In the genomic region with DNA sequence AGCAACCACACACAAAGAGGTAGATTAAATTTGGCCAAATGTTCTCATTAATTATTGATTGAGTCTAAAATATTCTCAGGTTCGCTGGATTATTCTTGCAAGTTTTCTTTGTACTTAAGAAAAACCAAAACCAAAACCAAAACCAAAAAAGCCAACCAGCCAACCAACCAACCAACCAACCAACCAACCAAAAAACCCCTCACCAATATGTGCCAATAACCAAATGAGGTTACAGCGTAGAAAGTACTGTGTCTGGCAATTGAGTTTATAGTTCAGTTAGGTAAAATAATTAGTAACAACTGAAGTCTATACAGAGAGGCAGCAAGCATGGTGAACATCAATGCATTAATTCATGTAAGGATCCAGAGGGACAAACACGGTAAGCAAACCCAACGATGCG, we compare ENCODE assay signal across 20 mouse cellular contexts. TPM values are rescaled to one million over a fixed set of nuclear protein-coding genes. Genes with fewer than 3 reads are reported as not detected.
DNase-seq lines count a peak whose midpoint lies in the region; ATAC-seq lines count a peak whose summit lies in the region.
"Had no signal": no experiment of that assay in that cellular context is flagged by ENCODE, and none has a peak within 500 bp of the region (broad histone marks: within the 10 kb centered on the region; RNA-seq: fewer than 3 reads in every experiment).

No protein-coding gene starts in this region.

- no peak for ATAC-seq in kidney, embryonic 14.5 days (ENCODE audit: low FRiP score, low TSS enrichment)
- ATAC-seq in liver, embryonic 12.5 days: no peak
- ATAC-seq in CD4-positive, CD25-positive, alpha-beta regulatory T cell, adult 4 months: peak; percentile 74
- peak; percentile 25 for ATAC-seq in inflammation-experienced regulatory T-cells, adult 6 months
- ATAC-seq: forebrain, embryonic 13.5 days; forebrain, postnatal 0 days had no signal

- H3K4me2 ChIP-seq in kidney, embryonic 14.5 days (replicated peaks; ENCODE audit: low read depth, low read length): no peak overlapping the region
- peak overlapping the region; percentile 37; the same call in 1 of the 2 replicates for H3K4me2 ChIP-seq in liver, embryonic 12.5 days
- H3K4me2 ChIP-seq: embryonic facial prominence, embryonic 13.5 days; forebrain, embryonic 13.5 days; heart, embryonic 11.5 days; hindbrain, embryonic 15.5 days had no signal

- no peaks in the 10 kb centered on the region for H3K4me1 ChIP-seq in kidney, embryonic 14.5 days (ENCODE audit: control insufficient read depth, insufficient read depth, low read length)
- H3K4me1 ChIP-seq in liver, embryonic 12.5 days: peaks cover 17% of the 10 kb centered on the region
- H3K4me1 ChIP-seq: embryonic facial prominence, embryonic 13.5 days; forebrain, embryonic 13.5 days; hindbrain, embryonic 15.5 days had no signal

- no peaks in the 10 kb centered on the region for H3K27me3 ChIP-seq in kidney, embryonic 14.5 days (ENCODE audit: control insufficient read depth, insufficient read depth, low read length)
- no peaks in the 10 kb centered on the region for H3K27me3 ChIP-seq in liver, embryonic 12.5 days (replicated peaks)
- H3K27me3 ChIP-seq: embryonic facial prominence, embryonic 13.5 days; forebrain, embryonic 13.5 days; hindbrain, embryonic 15.5 days had no signal

- H3K9me3 ChIP-seq in kidney, embryonic 14.5 days (ENCODE audit: control insufficient read depth, low read length): no peaks in the 10 kb centered on the region
- no peaks in the 10 kb centered on the region for H3K9me3 ChIP-seq in liver, embryonic 12.5 days (replicated peaks)
- H3K9me3 ChIP-seq: embryonic facial prominence, embryonic 13.5 days; forebrain, embryonic 13.5 days; hindbrain, embryonic 15.5 days had no signal

- WGBS in kidney, embryonic 14.5 days: 77% methylated on average over 5 of the region's 5 CpGs
- WGBS in liver, embryonic 12.5 days (ENCODE audit: insufficient replicate concordance): 74% methylated on average over 5 of the region's 5 CpGs

- H3K27ac ChIP-seq in kidney, embryonic 14.5 days (ENCODE audit: low read depth, low read length): peak overlapping the region; percentile 56; the same call in 1 of the 2 replicates
- peak overlapping the region; percentile 66 for H3K27ac ChIP-seq in liver, embryonic 12.5 days
- H3K27ac ChIP-seq: embryonic facial prominence, embryonic 13.5 days; forebrain, embryonic 13.5 days; heart, adult 2 months; hindbrain, embryonic 15.5 days had no signal

- H3K4me3 ChIP-seq in kidney, embryonic 14.5 days (ENCODE audit: low read length): no peak overlapping the region
- H3K4me3 ChIP-seq in liver, embryonic 12.5 days: no peak overlapping the region
- H3K4me3 ChIP-seq: embryonic facial prominence, embryonic 13.5 days; forebrain, embryonic 13.5 days; heart, adult 2 months; hindbrain, embryonic 15.5 days had no signal

- DNase-seq in kidney, adult 8-10 months: no peak
- no peak for DNase-seq in liver
- no peak for DNase-seq in cerebellum, adult 9-10 months
- no peak for DNase-seq in thymus, postnatal 14 days
- DNase-seq: adrenal gland, postnatal 10 days; cerebellum, adult 11 months; cerebellum, adult 9-11 months; cerebellum, postnatal 36 days; forebrain, postnatal 0 days; gastrocnemius, postnatal 14 days; heart, adult 2 months; heart, postnatal 36 days had no signal

- H3K9ac ChIP-seq in kidney, embryonic 14.5 days (ENCODE audit: low read depth, low read length): no peak overlapping the region
- H3K9ac ChIP-seq in liver, embryonic 12.5 days: no peak overlapping the region
- H3K9ac ChIP-seq: embryonic facial prominence, embryonic 13.5 days; forebrain, embryonic 13.5 days; forebrain, postnatal 0 days; hindbrain, embryonic 15.5 days had no signal

- no peaks in the 10 kb centered on the region for H3K36me3 ChIP-seq in kidney, embryonic 14.5 days (ENCODE audit: control insufficient read depth, insufficient read depth, low read length)
- H3K36me3 ChIP-seq in liver, embryonic 12.5 days: no peaks in the 10 kb centered on the region
- H3K36me3 ChIP-seq: embryonic facial prominence, embryonic 13.5 days; hindbrain, embryonic 15.5 days had no signal

RNA-seq across cellular contexts. Expression of a gene that starts 7.6 kb away (rescaled TPM):
- polyA plus RNA-seq in kidney, embryonic 14.5 days (2014; fragmentation: Nextera tagmentation; extraction: Ambion mirVana): 0.47 and 1.0 TPM in 2 replicates
- 0.07 TPM in 1 of 2 replicates, not detected in the other for polyA plus RNA-seq in liver, embryonic 12.5 days (2016; fragmentation: Nextera tagmentation; extraction: Ambion mirVana)
- polyA plus RNA-seq in CD4-positive, CD25-positive, alpha-beta regulatory T cell, adult 4 months (2017; shearing (Covaris generic)): under 1 TPM; 0.27 to 0.95 TPM
- polyA plus RNA-seq in inflammation-experienced regulatory T-cells, adult 6 months (2017; shearing (Covaris generic)): not detected
- polyA plus RNA-seq: heart, embryonic 11.5 days had no signal

RNA-seq across cellular contexts. Expression of a gene that starts 57.6 kb away (rescaled TPM):
- 21.4 and 26.3 TPM in 2 replicates for polyA plus RNA-seq in kidney, embryonic 14.5 days (2014; fragmentation: Nextera tagmentation; extraction: Ambion mirVana)
- 23.6 and 23.9 TPM in 2 replicates for polyA plus RNA-seq in liver, embryonic 12.5 days (2016; fragmentation: Nextera tagmentation; extraction: Ambion mirVana)
- polyA plus RNA-seq in CD4-positive, CD25-positive, alpha-beta regulatory T cell, adult 4 months (2017; shearing (Covaris generic)): 10 to 100 TPM; 30.3 to 41.4 TPM
- polyA plus RNA-seq in inflammation-experienced regulatory T-cells, adult 6 months (2017; shearing (Covaris generic)): 10 to 100 TPM; 34.1 to 38.4 (median 35.8) TPM

RNA-seq across cellular contexts. Expression of a gene that starts 57.7 kb away (rescaled TPM):
- 56.4 and 61.3 TPM in 2 replicates for polyA plus RNA-seq in kidney, embryonic 14.5 days (2014; fragmentation: Nextera tagmentation; extraction: Ambion mirVana)
- 27.7 and 32.7 TPM in 2 replicates for polyA plus RNA-seq in liver, embryonic 12.5 days (2016; fragmentation: Nextera tagmentation; extraction: Ambion mirVana)
- 10 to 100 TPM; 62.6 to 68.9 TPM for polyA plus RNA-seq in CD4-positive, CD25-positive, alpha-beta regulatory T cell, adult 4 months (2017; shearing (Covaris generic))
- polyA plus RNA-seq in inflammation-experienced regulatory T-cells, adult 6 months (2017; shearing (Covaris generic)): 10 to 100 TPM; 40.1 to 45.0 (median 42.4) TPM

Comparison
In these comparisons a context has a peak if more than half of its experiments do, and no peak if none do; other contexts are left out.
1. ATAC-seq: peak in CD4-positive, CD25-positive, alpha-beta regulatory T cell, adult 4 months (single experiment) and inflammation-experienced regulatory T-cells, adult 6 months (single experiment); none in kidney, embryonic 14.5 days (single experiment) and liver, embryonic 12.5 days (single experiment).